Mouse (Mus musculus): ENCODE results near the gene Ttll12. TPM values are rescaled to one million over a fixed set of nuclear protein-coding genes. Genes with fewer than 3 reads are reported as not detected.
A peak's percentile ranks its signal among the peaks of the same experiment; 100 is the strongest.

Ttll12 gene
- polyA plus RNA-seq, 1 experiment from 2014 or later, result 43.1 TPM

DNA sequence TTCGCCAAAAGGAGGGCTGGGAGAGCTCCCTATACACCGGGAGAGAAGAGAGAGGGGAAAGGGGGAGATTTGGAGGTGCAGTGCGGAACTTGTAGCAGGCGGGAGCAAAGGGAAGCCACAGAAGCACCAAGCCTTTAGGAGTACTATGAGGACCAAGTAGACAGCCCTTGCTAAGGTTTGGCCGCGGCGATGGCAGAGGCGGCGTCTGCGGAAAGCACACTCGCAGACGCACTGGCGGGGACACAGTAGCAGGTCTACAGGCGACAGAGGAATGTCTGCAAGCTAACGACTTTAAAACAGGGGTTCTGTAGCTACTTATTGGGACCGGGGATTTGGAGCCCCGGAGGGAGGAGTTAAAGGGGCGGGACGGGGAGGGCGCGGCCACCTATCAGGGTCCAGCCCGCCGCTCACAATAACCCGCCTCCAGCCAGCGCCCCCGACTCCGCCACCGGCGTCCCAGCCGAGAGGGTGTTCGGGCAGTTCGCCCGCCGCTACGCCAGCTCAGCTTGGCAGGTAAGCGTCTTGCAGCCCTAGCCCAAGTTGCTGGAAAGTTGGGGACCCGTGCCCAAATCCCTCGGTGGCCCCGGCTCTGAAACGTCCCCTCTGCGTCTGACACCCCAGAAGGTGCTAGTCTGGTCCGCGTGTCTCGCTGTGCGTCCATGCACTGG, 68.4 kb downstream of the Ttll12 start, which contains the start of gene Bik:
TSS of gene Bik (plus strand) at position 439 of the 668 bp plus-strand sequence.
- H3K4me1 ChIP-seq (replicated peaks; ENCODE audit: control insufficient read depth, insufficient read depth, low read length), result peaks cover 10% of the 10 kb centered on the region; the same call in 1 of the 2 replicates
- WGBS, result under 1% methylated on average over 45 of the region's 45 CpGs
- peak within 1 kb of the TSS; percentile 40 for H3K4me3 ChIP-seq (replicated peaks; ENCODE audit: low read length)
- no peak within 1 kb of the TSS for H3K27ac ChIP-seq
- H3K36me3 ChIP-seq (replicated peaks; ENCODE audit: control insufficient read depth, insufficient read depth), result no peaks in the 10 kb centered on the region
- peaks cover 32% of the 10 kb centered on the region for H3K27me3 ChIP-seq (ENCODE audit: control insufficient read depth, insufficient read depth, low read length)
- no peak for ATAC-seq (ENCODE audit: low FRiP score)
- peak within 1 kb of the TSS; percentile 28 for H3K9ac ChIP-seq
- H3K4me2 ChIP-seq (replicated peaks), result peak within 1 kb of the TSS; percentile 80
- peak; percentile 36 for DNase-seq (ENCODE audit: low spot score)
- no peaks in the 10 kb centered on the region for H3K9me3 ChIP-seq (ENCODE audit: control insufficient read depth, low read length)

Other genes starting within 250 kb of the Ttll12 start
- gene Arfgap3, start 244.9 kb downstream of the Ttll12 start, polyA plus RNA-seq (2014; fragmentation: Nextera tagmentation; extraction: Ambion mirVana), result 38.4 and 43.2 TPM in 2 replicates
- gene Pacsin2, start 130.6 kb downstream of the Ttll12 start, polyA plus RNA-seq (2014; fragmentation: Nextera tagmentation; extraction: Ambion mirVana), result 20.5 and 21.5 TPM in 2 replicates
- gene Ttll1, start 84.3 kb downstream of the Ttll12 start, polyA plus RNA-seq (2014; fragmentation: Nextera tagmentation; extraction: Ambion mirVana), result 59.5 and 74.7 TPM in 2 replicates
- 0.84 and 1.1 TPM in 2 replicates for gene Bik, start 68.3 kb downstream of the Ttll12 start, polyA plus RNA-seq (2014; fragmentation: Nextera tagmentation; extraction: Ambion mirVana)
- 10.0 and 12.2 TPM in 2 replicates for gene Tspo, start 31.6 kb downstream of the Ttll12 start, polyA plus RNA-seq (2014; fragmentation: Nextera tagmentation; extraction: Ambion mirVana)
- 33.2 and 37.6 TPM in 2 replicates for gene Mcat, start 31.4 kb downstream of the Ttll12 start, polyA plus RNA-seq (2014; fragmentation: Nextera tagmentation; extraction: Ambion mirVana)
- 10.4 and 12.7 TPM in 2 replicates for gene Scube1, start 129.9 kb upstream of the Ttll12 start, polyA plus RNA-seq (2014; fragmentation: Nextera tagmentation; extraction: Ambion mirVana)
- 23.5 and 23.7 TPM in 2 replicates for gene Mpped1, start 184.3 kb upstream of the Ttll12 start, polyA plus RNA-seq (2014; fragmentation: Nextera tagmentation; extraction: Ambion mirVana)